Mouse (Mus musculus) testis, adult 2 months (tissue): Measurements from ENCODE around the gene Sept8. TPM values are rescaled to one million over a fixed set of nuclear protein-coding genes. Genes with fewer than 3 reads are reported as not detected.
"Not testable (repeated sequence)": the region's sequence is repeated elsewhere in the genome, so short reads cannot be mapped to it uniquely, and the experiment has no call there.

Experiments used
- H3K27ac ChIP-seq: fragments of 200-500 bp; 2 replicates; pipeline ENCODE4 v1.5.1; 2012; ENCODE audit warnings: low read depth, low read length; ENCODE audit not compliant: control insufficient read depth, insufficient read depth
- H3K27me3 ChIP-seq: fragments of 200-500 bp; 2 replicates; pipeline ENCODE4 v1.6.1; 2012; ENCODE audit warnings: mild to moderate bottlenecking, low read length, moderate library complexity; ENCODE audit not compliant: control insufficient read depth, insufficient read depth
- H3K36me3 ChIP-seq: fragments of 200-500 bp; 2 replicates; pipeline ENCODE4 v1.6.1; 2012; ENCODE audit warnings: mild to moderate bottlenecking, low read length; ENCODE audit not compliant: control insufficient read depth, insufficient read depth
- H3K4me1 ChIP-seq: fragments of 200-500 bp; 2 replicates; pipeline ENCODE4 v1.6.1; 2012; ENCODE audit warnings: low read length; ENCODE audit not compliant: control insufficient read depth, insufficient read depth
- H3K4me3 ChIP-seq: fragments of 200-500 bp; 2 replicates; pipeline ENCODE4 v1.5.1; 2012; ENCODE audit warnings: low read depth, mild to moderate bottlenecking, low read length, moderate library complexity, mixed read lengths; ENCODE audit not compliant: control insufficient read depth
- CTCF ChIP-seq: fragments of 200-500 bp; IDR thresholded peaks from 2 replicates; pipeline ENCODE4 v1.5.1; 2012; ENCODE audit warnings: low read depth, mild to moderate bottlenecking, inconsistent platforms, low read length, moderate library complexity; ENCODE audit not compliant: control insufficient read depth, insufficient read depth, insufficient replicate concordance
- POLR2A ChIP-seq: fragments of 200-500 bp; IDR thresholded peaks from 2 replicates; pipeline ENCODE4 v1.6.1; 2012; ENCODE audit warnings: low read depth, mild to moderate bottlenecking, inconsistent platforms, low read length, moderate library complexity; ENCODE audit not compliant: control insufficient read depth
- polyA plus RNA-seq: library from polyadenylated mRNA; depleted of rRNA; stranded (reverse); fragments of >200 nt; gene quantifications from 2 replicates; pipeline ENCODE4 v1.2.3, GENCODE M21; 2012

Sept8 gene
- polyA plus RNA-seq, 1 experiment = 3.2 TPM

- Histone ChIP-seq H3K4me3 (no peak overlapping the region), H3K36me3 (no peaks in the 10 kb centered on the region), H3K27me3 (no peaks in the 10 kb centered on the region), H3K4me1 (no peaks in the 10 kb centered on the region), H3K27ac (no peak overlapping the region)
- TF ChIP-seq CTCF = no peak
- no peak for TF ChIP-seq POLR2A
These were observed 28.5 kb downstream of the Sept8 start for GRCm38 (mm10) chr11:53547566-53547965.

- H3K27me3 ChIP-seq = no peaks in the 10 kb centered on the region
- no peak overlapping the region for H3K4me3 ChIP-seq
- no peaks in the 10 kb centered on the region for H3K36me3 ChIP-seq
- no peak overlapping the region for H3K27ac ChIP-seq
- TF ChIP-seq POLR2A = no peak
- no peak for TF ChIP-seq CTCF
- H3K4me1 ChIP-seq = no peaks in the 10 kb centered on the region
These were observed 29.1 kb downstream of the Sept8 start for GRCm38 (mm10) chr11:53548036-53548605.

DNA sequence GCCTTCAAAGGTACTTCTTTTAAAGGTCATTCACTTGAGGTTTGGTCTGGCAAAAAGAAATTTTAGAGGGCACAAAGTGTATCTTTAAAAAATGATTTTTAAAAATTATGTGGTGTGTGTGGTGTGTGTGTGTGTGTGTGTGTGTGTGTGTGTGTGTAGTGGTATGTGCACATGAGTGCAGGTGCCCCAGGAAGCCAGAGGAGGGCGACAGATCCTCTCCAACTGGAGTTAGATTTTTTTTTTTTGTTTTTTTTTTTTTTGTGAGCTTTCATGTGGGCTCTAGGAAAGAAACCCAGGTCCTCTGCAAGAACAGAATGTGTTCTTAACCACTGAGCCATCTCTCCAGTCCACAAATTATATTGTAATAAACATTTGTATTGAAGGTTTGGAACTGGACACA lies 31.7 kb downstream of the Sept8 start:
- no peaks in the 10 kb centered on the region for H3K27me3 ChIP-seq
- no peak overlapping the region for H3K27ac ChIP-seq
- H3K36me3 ChIP-seq = no peaks in the 10 kb centered on the region
- no peak overlapping the region for H3K4me3 ChIP-seq
- TF ChIP-seq POLR2A = no peak
- no peak for TF ChIP-seq CTCF
- no peaks in the 10 kb centered on the region for H3K4me1 ChIP-seq

DNA sequence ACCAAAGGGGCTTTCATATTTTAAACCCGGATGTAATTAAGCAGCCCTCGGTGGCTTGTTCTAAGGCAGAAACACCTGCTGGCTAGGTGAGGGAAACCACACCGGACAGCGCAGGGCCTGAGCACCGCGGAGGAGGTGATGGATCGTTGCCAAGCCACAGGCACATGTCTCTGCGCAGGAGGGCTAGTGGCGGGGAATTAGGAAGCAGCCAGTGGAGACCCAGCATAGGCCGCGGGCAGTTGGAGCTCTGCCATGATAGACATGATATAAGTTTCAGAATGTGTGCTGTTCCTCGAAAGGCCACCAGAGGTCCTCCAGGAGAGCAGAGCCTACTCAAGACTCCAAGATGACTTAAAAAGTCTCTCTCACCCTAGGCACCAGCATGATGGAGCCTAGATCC lies 32.7 kb downstream of the Sept8 start:
- Histone ChIP-seq H3K4me1 (no peaks in the 10 kb centered on the region), H3K36me3 (no peaks in the 10 kb centered on the region), H3K27me3 (no peaks in the 10 kb centered on the region), H3K27ac (no peak overlapping the region), H3K4me3 (no peak overlapping the region)
- TF ChIP-seq POLR2A (no peak), CTCF (no peak)

GRCm38 (mm10) chr11:53556529-53556928 lies 37.5 kb downstream of the Sept8 start:
- not testable (repeated sequence) for H3K27me3 ChIP-seq, H3K4me1 ChIP-seq, H3K4me3 ChIP-seq, H3K27ac ChIP-seq, H3K36me3 ChIP-seq

GRCm38 (mm10) chr11:53557992-53558391 lies 38.9 kb downstream of the Sept8 start:
- H3K4me1 ChIP-seq, H3K36me3 ChIP-seq, H3K27ac ChIP-seq, H3K27me3 ChIP-seq, H3K4me3 ChIP-seq: not testable (repeated sequence)

GRCm38 (mm10) chr11:53559980-53560379 lies 40.9 kb downstream of the Sept8 start:
- not testable (repeated sequence) for H3K4me1 ChIP-seq, H3K27ac ChIP-seq, H3K36me3 ChIP-seq, H3K4me3 ChIP-seq, H3K27me3 ChIP-seq

GRCm38 (mm10) chr11:53561986-53562385 lies 42.9 kb downstream of the Sept8 start:
- H3K27ac ChIP-seq = no peak overlapping the region
- TF ChIP-seq POLR2A = no peak
- TF ChIP-seq CTCF = no peak
- peaks cover 2% of the 10 kb centered on the region; the same call in 1 of the 2 replicates for H3K4me1 ChIP-seq
- H3K27me3 ChIP-seq = no peaks in the 10 kb centered on the region
- H3K4me3 ChIP-seq = no peak overlapping the region
- H3K36me3 ChIP-seq = no peaks in the 10 kb centered on the region
